Mouse (Mus musculus) olfactory bulb, adult 2 months (tissue): ENCODE results near the gene Ttf1.

ENCODE experiments used
- CTCF ChIP-seq: fragments of 200-500 bp; IDR thresholded peaks from 2 replicates; pipeline ENCODE4 v1.5.1; 2012; ENCODE audit warnings: low read depth, mild to moderate bottlenecking, low read length, moderate library complexity; ENCODE audit not compliant: insufficient read depth
- POLR2A ChIP-seq: fragments of 200-500 bp; IDR thresholded peaks from 2 replicates; pipeline ENCODE4 v1.6.1; 2012; ENCODE audit warnings: mild to moderate bottlenecking, low read depth, low read length, moderate library complexity; ENCODE audit not compliant: insufficient read depth

GRCm38 (mm10) chr2:29065796-29066195, 5.7 kb downstream of the Ttf1 start:
- TF ChIP-seq CTCF, result no peak
- TF ChIP-seq POLR2A, result no peak
